Mouse (Mus musculus) midbrain, embryonic 14.5 days (tissue): ENCODE data around the gene Cdhr3. TPM values are rescaled to one million over a fixed set of nuclear protein-coding genes. Genes with fewer than 3 reads are reported as not detected.

ENCODE experiments used
- ATAC-seq: fragments of 200-750 bp; cut with Nextera tagmentation; 2 replicates; pipeline ENCODE4 v1.8.0; 2017; ENCODE audit warnings: moderate number of reproducible peaks, moderate library complexity; ENCODE audit not compliant: low FRiP score, low TSS enrichment
- DNase-seq: peaks from one replicate; pipeline ENCODE4 v3.0.0-alpha.2; 2015
- H3K27ac ChIP-seq: fragments of 300-500 bp; sonication (generic); replicated peaks from 2 replicates; pipeline ENCODE4 v1.5.1; 2014; ENCODE audit warnings: mild to moderate bottlenecking, low read depth, low read length, moderate library complexity
- H3K27me3 ChIP-seq: fragments of 300-500 bp; sonication (generic); 2 replicates; pipeline ENCODE4 v1.6.1; 2014; ENCODE audit warnings: low read length, control low read depth, mixed read lengths; ENCODE audit not compliant: control insufficient read depth, insufficient read depth
- H3K36me3 ChIP-seq: fragments of 300-500 bp; sonication (generic); 2 replicates; pipeline ENCODE4 v1.6.1; 2014; ENCODE audit warnings: low read length, control low read depth; ENCODE audit not compliant: control insufficient read depth, insufficient read depth
- H3K4me1 ChIP-seq: fragments of 300-500 bp; sonication (generic); 2 replicates; pipeline ENCODE4 v1.6.1; 2014; ENCODE audit warnings: mild to moderate bottlenecking, antibody characterized with exemption, low read length, control low read depth; ENCODE audit not compliant: control insufficient read depth, insufficient read depth
- H3K4me2 ChIP-seq: fragments of 300-500 bp; sonication (generic); 2 replicates; pipeline ENCODE4 v1.6.1; 2014; ENCODE audit warnings: mild to moderate bottlenecking, low read length, moderate library complexity
- H3K4me3 ChIP-seq: fragments of 300-500 bp; sonication (generic); replicated peaks from 2 replicates; pipeline ENCODE4 v1.5.1; 2014; ENCODE audit warnings: low read depth, low read length
- H3K9ac ChIP-seq: fragments of 300-500 bp; sonication (generic); replicated peaks from 2 replicates; pipeline ENCODE4 v1.6.1; 2014; ENCODE audit warnings: mild to moderate bottlenecking, low read length, moderate library complexity
- H3K9me3 ChIP-seq: fragments of 300-500 bp; sonication (generic); 2 replicates; pipeline ENCODE4 v1.6.1; 2016; ENCODE audit warnings: low read length, control low read depth, mixed read lengths; ENCODE audit not compliant: control insufficient read depth
- WGBS: fragments of 180-500 bp; shearing (Covaris S2); extraction: QIAGEN DNeasy Blood & Tissue Kit; methylation state at CpG from one replicate; pipeline ENCODE4 v1.1.7; 2014; 5-methylcytosine and 5-hydroxymethylcytosine counted together
- polyA plus RNA-seq: library from polyadenylated mRNA; unstranded; fragments of >200 nt; fragmentation: Nextera tagmentation; extraction: Ambion mirVana; gene quantifications from 2 replicates; pipeline ENCODE4 v1.2.1, GENCODE M21; 2014

Cdhr3 gene
- polyA plus RNA-seq, 1 experiment from 2014 or later: 0.08 TPM

GRCm38 (mm10) chr12:33125594-33126227, 33.0 kb upstream of the Cdhr3 start:
- H3K27ac ChIP-seq: no peak overlapping the region
- DNase-seq: no peak
- H3K9me3 ChIP-seq: no peaks in the 10 kb centered on the region; the same call in 1 of the 2 replicates
- no peak overlapping the region for H3K4me2 ChIP-seq
- H3K4me1 ChIP-seq: peaks cover 12% of the 10 kb centered on the region
- H3K27me3 ChIP-seq: no peaks in the 10 kb centered on the region
- H3K4me3 ChIP-seq: no peak overlapping the region
- H3K36me3 ChIP-seq: no peaks in the 10 kb centered on the region
- ATAC-seq: no peak
- no peak overlapping the region for H3K9ac ChIP-seq
- 85% methylated on average over 9 of the region's 9 CpGs for WGBS

GRCm38 (mm10) chr12:33118624-33119301, 26.1 kb upstream of the Cdhr3 start:
- Histone ChIP-seq H3K27ac (no peak overlapping the region), H3K36me3 (no peaks in the 10 kb centered on the region), H3K9ac (no peak overlapping the region), H3K9me3 (no peaks in the 10 kb centered on the region; the same call in 1 of the 2 replicates), H3K4me2 (no peak overlapping the region), H3K4me1 (no peaks in the 10 kb centered on the region), H3K27me3 (no peaks in the 10 kb centered on the region), H3K4me3 (no peak overlapping the region)
- DNase-seq: no peak
- no peak for ATAC-seq
- 38% methylated on average over 15 of the region's 15 CpGs for WGBS

DNA sequence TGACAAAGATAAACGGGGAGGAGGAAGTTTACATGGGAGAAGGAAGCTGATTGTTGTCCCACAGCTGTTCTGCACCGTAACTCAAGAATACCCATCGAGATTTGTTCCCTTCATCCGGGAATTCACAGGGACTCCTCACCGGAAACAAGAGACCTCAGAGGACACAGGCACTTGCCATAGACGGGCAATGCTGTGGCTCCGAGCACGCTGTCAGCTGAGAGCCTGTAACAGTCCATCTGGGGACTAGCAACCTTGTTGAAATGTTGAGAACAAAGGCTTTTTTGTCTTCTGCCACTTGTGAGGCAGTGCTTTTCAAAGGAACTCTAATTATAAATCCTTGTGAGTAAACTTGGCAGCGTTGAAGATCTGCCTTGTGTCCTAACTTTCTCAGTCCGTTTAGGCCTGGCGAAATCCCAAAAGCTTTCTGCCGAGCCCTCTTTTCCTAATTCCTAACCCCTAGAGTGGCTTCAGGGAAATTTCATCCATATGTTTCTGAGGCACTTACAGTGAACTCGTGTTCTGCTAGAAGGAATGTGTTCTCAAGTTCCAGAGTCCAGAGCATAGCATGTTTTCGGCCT, 18.3 kb upstream of the Cdhr3 start:
- Histone ChIP-seq H3K27me3 (no peaks in the 10 kb centered on the region), H3K4me3 (no peak overlapping the region), H3K4me1 (0 out of 2 replicates have a peak, but pooled peaks cover 4% of the 10 kb centered on the region), H3K4me2 (no peak overlapping the region), H3K9ac (no peak overlapping the region), H3K9me3 (no peaks in the 10 kb centered on the region), H3K36me3 (no peaks in the 10 kb centered on the region), H3K27ac (peak overlapping the region; percentile 53; the same call in 1 of the 2 replicates)
- 38% methylated on average over 14 of the region's 14 CpGs for WGBS
- peak; percentile 44; the same call in 1 of the 2 replicates for ATAC-seq
- DNase-seq: peak; percentile 72

GRCm38 (mm10) chr12:33109531-33109930, 16.9 kb upstream of the Cdhr3 start:
- Histone ChIP-seq H3K9me3 (no peaks in the 10 kb centered on the region), H3K27me3 (no peaks in the 10 kb centered on the region), H3K9ac (no peak overlapping the region), H3K27ac (no peak overlapping the region), H3K4me3 (no peak overlapping the region), H3K4me2 (no peak overlapping the region), H3K36me3 (no peaks in the 10 kb centered on the region), H3K4me1 (0 out of 2 replicates have a peak, but pooled peaks cover 4% of the 10 kb centered on the region)
- ATAC-seq: peak; percentile 60
- peak; percentile 70 for DNase-seq

DNA sequence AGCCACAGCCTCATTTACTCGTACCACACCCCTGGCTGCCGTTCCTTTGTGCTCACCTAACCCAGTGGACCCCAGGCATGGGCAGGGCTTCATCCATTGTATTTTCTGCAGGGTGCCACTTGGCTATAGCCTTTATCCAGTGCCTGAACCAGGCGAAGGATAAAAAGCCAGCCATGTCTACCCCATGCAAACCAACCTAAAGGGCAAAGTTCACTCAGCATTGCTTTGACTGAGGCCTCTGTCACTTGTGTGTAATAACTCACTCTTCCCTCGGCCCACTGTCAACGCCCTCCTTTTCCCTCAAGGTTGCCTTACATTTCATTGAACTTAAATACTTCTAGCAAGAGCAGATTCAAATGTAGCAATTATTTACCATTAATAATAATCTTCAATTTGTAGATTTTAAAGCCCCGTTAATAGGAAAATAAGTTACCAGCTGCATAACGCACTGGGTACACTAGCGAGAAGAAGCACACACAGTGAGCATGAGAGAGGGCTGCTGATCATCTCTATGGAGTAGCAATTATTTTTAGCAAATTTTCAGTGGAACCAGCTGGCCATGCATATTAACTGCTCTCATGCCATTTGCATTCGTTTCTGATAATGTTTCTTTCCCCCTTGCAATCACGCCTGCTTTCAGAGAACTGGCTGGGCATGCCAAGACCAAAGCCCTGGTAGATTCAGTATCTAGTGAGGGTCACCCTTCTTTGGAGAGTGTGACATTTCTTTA, 13.9 kb upstream of the Cdhr3 start:
- ATAC-seq (no peak), DNase-seq (no peak)
- H3K4me2 ChIP-seq: no peak overlapping the region
- H3K4me1 ChIP-seq: peaks cover 16% of the 10 kb centered on the region
- H3K27me3 ChIP-seq: no peaks in the 10 kb centered on the region
- WGBS: 65% methylated on average over 10 of the region's 10 CpGs
- no peak overlapping the region for H3K4me3 ChIP-seq
- no peak overlapping the region for H3K27ac ChIP-seq
- no peaks in the 10 kb centered on the region for H3K36me3 ChIP-seq
- H3K9ac ChIP-seq: no peak overlapping the region
- H3K9me3 ChIP-seq: no peaks in the 10 kb centered on the region

GRCm38 (mm10) chr12:33105724-33106123, 13.0 kb upstream of the Cdhr3 start:
- H3K4me1 ChIP-seq: peaks cover 16% of the 10 kb centered on the region
- no peak overlapping the region for H3K9ac ChIP-seq
- DNase-seq (peak; percentile 18), ATAC-seq (0 out of 2 replicates have a peak, but pooled peaks have one; percentile 9)
- WGBS: 49% methylated on average over 4 of the region's 4 CpGs
- H3K36me3 ChIP-seq: no peaks in the 10 kb centered on the region
- no peak overlapping the region for H3K4me2 ChIP-seq
- no peak overlapping the region for H3K27ac ChIP-seq
- no peaks in the 10 kb centered on the region for H3K27me3 ChIP-seq
- H3K9me3 ChIP-seq: no peaks in the 10 kb centered on the region
- H3K4me3 ChIP-seq: no peak overlapping the region

DNA sequence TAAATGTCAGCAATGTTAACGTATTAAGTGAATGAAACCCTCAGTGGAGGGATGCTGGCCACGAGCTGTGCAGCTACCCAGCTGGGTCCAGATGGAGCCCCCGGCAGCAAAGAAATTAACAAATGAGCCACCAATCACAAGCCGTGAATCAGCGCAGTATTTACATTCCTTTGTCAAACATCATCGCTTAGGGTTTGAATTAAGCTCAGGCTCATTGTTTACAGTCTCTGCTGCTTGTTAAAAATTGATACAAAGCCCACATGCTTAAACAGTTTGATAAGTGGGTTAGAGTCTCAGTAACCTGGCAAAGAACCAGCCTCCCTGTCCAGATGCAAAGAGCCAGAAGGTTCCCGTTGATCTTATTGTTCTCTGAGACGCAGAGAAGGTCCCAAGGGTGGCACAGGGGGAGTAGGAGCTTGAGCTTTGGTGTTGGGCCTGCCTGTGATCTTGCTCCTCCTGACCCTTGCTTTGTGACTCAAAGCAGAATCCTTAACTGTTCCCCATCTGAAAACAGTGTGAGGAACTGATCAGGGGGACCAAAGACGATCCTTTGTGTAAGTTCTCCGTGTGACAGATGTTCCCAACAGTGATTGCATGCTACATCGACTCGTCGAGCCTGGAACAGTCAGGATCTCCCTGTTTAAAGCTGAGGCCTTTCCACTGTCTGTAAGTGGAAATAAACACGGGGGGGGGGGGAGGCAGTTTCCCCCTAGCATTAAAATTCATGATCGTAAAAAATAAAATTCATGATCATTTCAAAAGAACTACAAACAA, 9.9 kb upstream of the Cdhr3 start:
- Histone ChIP-seq H3K9me3 (no peaks in the 10 kb centered on the region), H3K4me2 (0 out of 2 replicates have a peak overlapping the region, but pooled peaks have one; percentile 0)
- ATAC-seq: peak; percentile 47

DNA sequence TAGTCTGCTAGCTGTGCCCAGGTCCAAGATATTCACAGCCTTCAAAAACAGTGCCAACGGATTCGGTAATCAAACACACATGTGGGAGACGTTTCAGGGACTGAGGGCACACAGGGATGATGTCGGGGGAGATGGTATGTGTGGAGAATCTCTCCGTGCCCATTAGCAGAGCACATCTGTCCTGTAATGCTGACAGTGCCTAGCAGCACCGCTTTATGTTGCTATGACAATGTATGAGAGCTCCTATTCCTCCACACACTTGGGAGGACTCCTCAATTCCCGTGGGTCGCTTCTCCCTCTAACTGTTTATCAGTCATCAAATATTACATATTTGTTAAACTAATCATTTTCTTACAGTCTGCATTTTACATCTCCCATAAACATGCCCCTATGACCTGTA, 9.0 kb upstream of the Cdhr3 start:
- Histone ChIP-seq H3K9me3 (no peaks in the 10 kb centered on the region), H3K4me2 (no peak overlapping the region), H3K36me3 (no peaks in the 10 kb centered on the region), H3K9ac (no peak overlapping the region), H3K27me3 (no peaks in the 10 kb centered on the region), H3K4me1 (peaks cover 14% of the 10 kb centered on the region), H3K27ac (no peak overlapping the region), H3K4me3 (no peak overlapping the region)
- WGBS: 73% methylated on average over 8 of the region's 8 CpGs
- ATAC-seq: no peak
- no peak for DNase-seq

More for the DNA sequence above, 9.9 kb upstream of the Cdhr3 start:
- H3K27ac ChIP-seq: peak overlapping the region; percentile 66
- no peaks in the 10 kb centered on the region for H3K27me3 ChIP-seq
- WGBS: 25% methylated on average over 15 of the region's 15 CpGs
- no peaks in the 10 kb centered on the region for H3K36me3 ChIP-seq
- H3K9ac ChIP-seq: no peak overlapping the region
- H3K4me1 ChIP-seq: peaks cover 14% of the 10 kb centered on the region
- peak; percentile 69 for DNase-seq
- no peak overlapping the region for H3K4me3 ChIP-seq
